Mouse (Mus musculus): ENCODE data around the gene Kcnb1. TPM values are rescaled to one million over a fixed set of nuclear protein-coding genes. Genes with fewer than 3 reads are reported as not detected.

The Kcnb1 gene
- polyA plus RNA-seq, 1 experiment from 2014 or later, result 2.5 TPM

- Histone ChIP-seq H3K4me2 (replicated peaks; ENCODE audit: low read depth, low read length) (no peak overlapping the region; the same call in 1 of the 2 replicates), H3K27ac (ENCODE audit: low read length) (no peak overlapping the region), H3K4me3 (ENCODE audit: low read depth, low read length) (no peak overlapping the region), H3K4me1 (ENCODE audit: control insufficient read depth, insufficient read depth, low read length) (peaks cover 14% of the 10 kb centered on the region; the same call in 1 of the 2 replicates), H3K9me3 (ENCODE audit: control insufficient read depth, low read depth, low read length) (no peaks in the 10 kb centered on the region), H3K36me3 (ENCODE audit: control insufficient read depth, insufficient read depth, low read length) (no peaks in the 10 kb centered on the region), H3K27me3 (ENCODE audit: control insufficient read depth, insufficient read depth, low read length) (no peaks in the 10 kb centered on the region), H3K9ac (replicated peaks; ENCODE audit: low read depth, low read length) (no peak overlapping the region)
- no peak; the same call in 1 of the 2 replicates for ATAC-seq (ENCODE audit: insufficient number of reproducible peaks, insufficient read depth, low FRiP score, low read depth)
- WGBS, result 20% methylated on average over 15 of the region's 15 CpGs
These were observed 40.6 kb upstream of the Kcnb1 start for GRCm38 (mm10) chr2:167230554-167230953.

DNA sequence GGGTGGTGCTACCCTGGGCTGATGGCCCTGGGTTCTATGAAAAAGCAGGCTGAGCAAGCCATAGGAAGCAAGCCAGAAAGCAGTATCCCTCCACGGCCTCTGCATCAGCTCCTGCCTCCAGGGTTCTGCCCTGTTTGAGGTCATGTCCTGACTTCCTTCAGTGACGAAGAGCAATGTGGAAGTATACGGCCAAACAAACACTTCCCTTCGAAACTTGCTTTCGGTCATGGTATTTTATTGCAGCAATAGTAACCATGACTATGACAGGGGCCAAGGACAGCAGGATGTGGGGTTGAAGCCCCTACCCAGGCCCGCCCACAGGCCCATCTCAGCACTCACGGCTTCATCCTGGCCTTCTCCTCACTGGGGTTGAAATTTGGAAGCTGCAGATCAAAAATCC lies 35.0 kb upstream of the Kcnb1 start:
- Histone ChIP-seq H3K27ac (ENCODE audit: low read length) (no peak overlapping the region), H3K9ac (replicated peaks; ENCODE audit: low read depth, low read length) (no peak overlapping the region), H3K4me2 (replicated peaks; ENCODE audit: low read depth, low read length) (no peak overlapping the region), H3K4me3 (ENCODE audit: low read depth, low read length) (no peak overlapping the region), H3K36me3 (ENCODE audit: control insufficient read depth, insufficient read depth, low read length) (0 out of 2 replicates have a peak, but pooled peaks cover 2% of the 10 kb centered on the region), H3K4me1 (ENCODE audit: control insufficient read depth, insufficient read depth, low read length) (no peaks in the 10 kb centered on the region), H3K9me3 (ENCODE audit: control insufficient read depth, low read depth, low read length) (no peaks in the 10 kb centered on the region), H3K27me3 (ENCODE audit: control insufficient read depth, insufficient read depth, low read length) (no peaks in the 10 kb centered on the region)
- WGBS, result 83% methylated on average over 7 of the region's 7 CpGs
- no peak for ATAC-seq (ENCODE audit: insufficient number of reproducible peaks, insufficient read depth, low FRiP score, low read depth)

DNA sequence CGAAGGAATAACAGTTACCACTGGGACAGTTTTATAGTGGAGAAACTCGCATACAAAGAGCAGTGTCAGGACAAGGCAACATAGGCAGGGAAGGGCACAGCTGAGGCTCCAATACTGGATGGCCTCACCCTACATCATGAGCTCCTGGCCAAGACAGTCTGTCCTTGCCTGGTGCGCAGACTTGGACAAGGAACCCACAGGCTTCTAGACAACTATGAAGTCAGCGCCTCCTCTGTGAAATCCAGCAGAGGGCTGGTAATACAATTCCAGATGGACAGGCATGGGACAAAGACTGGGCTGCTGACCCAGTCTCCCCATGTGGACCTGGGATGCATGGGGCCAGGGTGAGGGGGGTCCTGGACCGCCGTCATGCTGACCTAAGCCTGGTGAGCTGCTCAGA lies 34.2 kb upstream of the Kcnb1 start:
- Histone ChIP-seq H3K27me3 (ENCODE audit: control insufficient read depth, insufficient read depth, low read length) (no peaks in the 10 kb centered on the region), H3K9ac (replicated peaks; ENCODE audit: low read depth, low read length) (no peak overlapping the region), H3K4me3 (ENCODE audit: low read depth, low read length) (no peak overlapping the region), H3K4me1 (ENCODE audit: control insufficient read depth, insufficient read depth, low read length) (no peaks in the 10 kb centered on the region), H3K9me3 (ENCODE audit: control insufficient read depth, low read depth, low read length) (no peaks in the 10 kb centered on the region), H3K27ac (ENCODE audit: low read length) (no peak overlapping the region), H3K4me2 (replicated peaks; ENCODE audit: low read depth, low read length) (no peak overlapping the region), H3K36me3 (ENCODE audit: control insufficient read depth, insufficient read depth, low read length) (0 out of 2 replicates have a peak, but pooled peaks cover 2% of the 10 kb centered on the region)
- WGBS, result 91% methylated on average over 6 of the region's 6 CpGs
- no peak for ATAC-seq (ENCODE audit: insufficient number of reproducible peaks, insufficient read depth, low FRiP score, low read depth)

GRCm38 (mm10) chr2:167222152-167222551 lies 32.2 kb upstream of the Kcnb1 start:
- Histone ChIP-seq H3K9me3 (ENCODE audit: control insufficient read depth, low read depth, low read length) (no peaks in the 10 kb centered on the region), H3K9ac (replicated peaks; ENCODE audit: low read depth, low read length) (no peak overlapping the region), H3K27ac (ENCODE audit: low read length) (no peak overlapping the region), H3K4me3 (ENCODE audit: low read depth, low read length) (no peak overlapping the region), H3K4me1 (ENCODE audit: control insufficient read depth, insufficient read depth, low read length) (no peaks in the 10 kb centered on the region), H3K4me2 (replicated peaks; ENCODE audit: low read depth, low read length) (no peak overlapping the region), H3K36me3 (ENCODE audit: control insufficient read depth, insufficient read depth, low read length) (0 out of 2 replicates have a peak, but pooled peaks cover 2% of the 10 kb centered on the region), H3K27me3 (ENCODE audit: control insufficient read depth, insufficient read depth, low read length) (no peaks in the 10 kb centered on the region)
- 28% methylated on average over 7 of the region's 7 CpGs for WGBS
- ATAC-seq (ENCODE audit: insufficient number of reproducible peaks, insufficient read depth, low FRiP score, low read depth), result peak; percentile 59; the same call in 1 of the 2 replicates

- no peaks in the 10 kb centered on the region for H3K9me3 ChIP-seq (ENCODE audit: control insufficient read depth, low read depth, low read length)
- H3K4me3 ChIP-seq (ENCODE audit: low read depth, low read length), result no peak overlapping the region
- 0 out of 2 replicates have a peak, but pooled peaks cover 2% of the 10 kb centered on the region for H3K36me3 ChIP-seq (ENCODE audit: control insufficient read depth, insufficient read depth, low read length)
- H3K27me3 ChIP-seq (ENCODE audit: control insufficient read depth, insufficient read depth, low read length), result no peaks in the 10 kb centered on the region
- no peaks in the 10 kb centered on the region for H3K4me1 ChIP-seq (ENCODE audit: control insufficient read depth, insufficient read depth, low read length)
- no peak overlapping the region for H3K4me2 ChIP-seq (replicated peaks; ENCODE audit: low read depth, low read length)
- no peak overlapping the region for H3K9ac ChIP-seq (replicated peaks; ENCODE audit: low read depth, low read length)
- H3K27ac ChIP-seq (ENCODE audit: low read length), result no peak overlapping the region
- no peak for ATAC-seq (ENCODE audit: insufficient number of reproducible peaks, insufficient read depth, low FRiP score, low read depth)
- 77% methylated on average over 13 of the region's 13 CpGs for WGBS
These were observed 31.3 kb upstream of the Kcnb1 start for GRCm38 (mm10) chr2:167221159-167221845.

DNA sequence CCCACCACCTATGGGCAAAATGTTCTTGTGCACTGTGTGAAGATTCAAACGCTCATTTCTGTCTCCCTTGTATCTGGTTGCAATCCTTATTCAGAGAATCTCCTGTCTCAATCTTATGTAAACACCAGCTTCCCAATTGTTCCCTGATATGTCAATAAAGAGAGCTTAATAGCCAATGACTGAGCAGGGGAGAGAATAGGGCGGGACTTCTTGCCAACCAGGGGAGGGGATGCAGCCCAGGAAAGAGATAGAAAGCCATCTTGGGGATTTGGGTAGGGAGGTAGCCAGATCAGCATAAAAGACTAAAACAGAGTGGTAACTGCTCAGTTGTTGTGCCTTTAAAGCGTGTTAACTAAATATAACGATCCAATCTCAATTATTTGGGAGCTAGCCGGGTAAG lies 30.8 kb upstream of the Kcnb1 start:
- WGBS, result 78% methylated on average over 5 of the region's 5 CpGs
- Histone ChIP-seq H3K9me3 (ENCODE audit: control insufficient read depth, low read depth, low read length) (no peaks in the 10 kb centered on the region), H3K4me1 (ENCODE audit: control insufficient read depth, insufficient read depth, low read length) (no peaks in the 10 kb centered on the region), H3K27ac (ENCODE audit: low read length) (no peak overlapping the region), H3K4me3 (ENCODE audit: low read depth, low read length) (no peak overlapping the region), H3K36me3 (ENCODE audit: control insufficient read depth, insufficient read depth, low read length) (peaks cover 2% of the 10 kb centered on the region; the same call in 1 of the 2 replicates), H3K27me3 (ENCODE audit: control insufficient read depth, insufficient read depth, low read length) (no peaks in the 10 kb centered on the region), H3K9ac (replicated peaks; ENCODE audit: low read depth, low read length) (no peak overlapping the region), H3K4me2 (replicated peaks; ENCODE audit: low read depth, low read length) (no peak overlapping the region)
- ATAC-seq (ENCODE audit: insufficient number of reproducible peaks, insufficient read depth, low FRiP score, low read depth), result no peak

GRCm38 (mm10) chr2:167219154-167219775 lies 29.3 kb upstream of the Kcnb1 start:
- no peak overlapping the region for H3K9ac ChIP-seq (replicated peaks; ENCODE audit: low read depth, low read length)
- WGBS, result 50% methylated on average over 8 of the region's 8 CpGs
- H3K9me3 ChIP-seq (ENCODE audit: control insufficient read depth, low read depth, low read length), result no peaks in the 10 kb centered on the region

GRCm38 (mm10) chr2:167213666-167214065 lies 23.7 kb upstream of the Kcnb1 start:
- ATAC-seq (ENCODE audit: insufficient number of reproducible peaks, insufficient read depth, low FRiP score, low read depth), result no peak
- H3K9ac ChIP-seq (replicated peaks; ENCODE audit: low read depth, low read length), result no peak overlapping the region
- H3K4me2 ChIP-seq (replicated peaks; ENCODE audit: low read depth, low read length), result no peak overlapping the region

More at GRCm38 (mm10) chr2:167219154-167219775, 29.3 kb upstream of the Kcnb1 start:
- peaks cover 2% of the 10 kb centered on the region; the same call in 1 of the 2 replicates for H3K36me3 ChIP-seq (ENCODE audit: control insufficient read depth, insufficient read depth, low read length)
- H3K4me1 ChIP-seq (ENCODE audit: control insufficient read depth, insufficient read depth, low read length), result no peaks in the 10 kb centered on the region
- H3K27me3 ChIP-seq (ENCODE audit: control insufficient read depth, insufficient read depth, low read length), result no peaks in the 10 kb centered on the region
- no peak overlapping the region for H3K27ac ChIP-seq (ENCODE audit: low read length)
- ATAC-seq (ENCODE audit: insufficient number of reproducible peaks, insufficient read depth, low FRiP score, low read depth), result peak; percentile 75; the same call in 1 of the 2 replicates
- H3K4me3 ChIP-seq (ENCODE audit: low read depth, low read length), result no peak overlapping the region
- H3K4me2 ChIP-seq (replicated peaks; ENCODE audit: low read depth, low read length), result no peak overlapping the region

More at GRCm38 (mm10) chr2:167213666-167214065, 23.7 kb upstream of the Kcnb1 start:
- Histone ChIP-seq H3K36me3 (ENCODE audit: control insufficient read depth, insufficient read depth, low read length) (no peaks in the 10 kb centered on the region; the same call in 1 of the 2 replicates), H3K4me3 (ENCODE audit: low read depth, low read length) (no peak overlapping the region), H3K9me3 (ENCODE audit: control insufficient read depth, low read depth, low read length) (no peaks in the 10 kb centered on the region), H3K27ac (ENCODE audit: low read length) (no peak overlapping the region), H3K27me3 (ENCODE audit: control insufficient read depth, insufficient read depth, low read length) (no peaks in the 10 kb centered on the region), H3K4me1 (ENCODE audit: control insufficient read depth, insufficient read depth, low read length) (no peaks in the 10 kb centered on the region)
- 94% methylated on average over 12 of the region's 12 CpGs for WGBS

All from stomach, embryonic 14.5 days (tissue).